Mouse (Mus musculus) adrenal gland (tissue): ENCODE results near the gene Gm13090.

Source experiments
- intact Hi-C: fragments of 180-260 bp; cut with DNase I; formaldehyde crosslinking; loops from one replicate; pipeline ENCODE4 v1.15.1; 2025

Gm13090 gene

DNA sequence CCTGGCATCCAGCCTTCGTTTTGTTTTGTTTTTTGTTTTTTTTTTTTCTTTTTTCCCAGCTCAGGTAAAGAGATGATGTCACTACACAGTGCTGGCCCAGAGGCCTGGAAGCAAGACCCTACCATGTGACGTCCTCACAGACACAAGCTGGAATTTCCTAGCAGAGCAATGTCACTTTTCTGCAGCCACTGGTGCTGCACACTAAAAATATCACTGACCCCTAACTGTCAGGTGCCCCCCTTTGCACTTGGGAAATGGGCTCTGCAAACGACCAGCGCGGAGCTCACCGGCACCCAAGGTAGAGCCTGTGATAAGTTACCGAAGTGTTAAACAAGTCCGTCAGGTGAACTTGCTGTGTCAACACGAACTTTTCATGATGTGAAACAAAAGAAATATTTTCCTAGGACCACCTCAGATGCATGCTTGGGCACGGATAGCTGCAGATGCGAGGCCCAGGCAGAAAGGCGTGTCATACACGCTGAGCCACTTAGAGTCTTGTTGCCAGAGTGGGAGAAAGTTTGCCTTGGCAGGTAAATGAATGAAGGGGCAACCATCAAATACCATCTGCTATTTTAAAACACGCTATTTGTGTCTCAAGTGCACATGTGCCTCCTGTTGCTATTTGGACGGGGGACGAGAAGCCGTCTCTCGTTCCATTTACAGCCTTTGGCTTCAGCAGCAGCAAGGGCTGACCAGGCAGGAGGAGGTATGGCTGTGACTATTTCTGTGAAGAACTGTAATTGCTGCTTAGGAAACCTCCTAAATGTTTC lies 7.1 kb downstream of the Gm13090 start:
- intact Hi-C loops: no loop called here

DNA sequence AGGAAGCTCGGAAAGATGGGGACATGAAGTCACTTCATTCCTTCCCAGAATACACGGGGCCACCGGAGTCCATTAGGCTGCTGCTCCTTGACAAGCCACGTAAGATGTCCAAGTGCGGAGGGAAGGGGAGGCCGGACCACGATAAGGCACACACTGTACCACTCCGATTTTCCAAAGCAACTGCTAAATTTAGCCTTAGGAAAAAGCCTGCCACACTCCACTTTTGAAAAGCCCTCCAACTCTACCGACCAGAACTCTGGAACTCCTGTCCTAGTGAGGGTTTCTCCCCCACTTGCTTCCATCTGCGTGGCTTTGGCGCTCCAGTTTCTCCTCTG lies 7.7 kb downstream of the Gm13090 start:
- intact Hi-C loops: no loop called here

- intact Hi-C loops: no loop called here
Observed at GRCm38 (mm10) chr4:151103646-151104045, 14.3 kb downstream of the Gm13090 start.

DNA sequence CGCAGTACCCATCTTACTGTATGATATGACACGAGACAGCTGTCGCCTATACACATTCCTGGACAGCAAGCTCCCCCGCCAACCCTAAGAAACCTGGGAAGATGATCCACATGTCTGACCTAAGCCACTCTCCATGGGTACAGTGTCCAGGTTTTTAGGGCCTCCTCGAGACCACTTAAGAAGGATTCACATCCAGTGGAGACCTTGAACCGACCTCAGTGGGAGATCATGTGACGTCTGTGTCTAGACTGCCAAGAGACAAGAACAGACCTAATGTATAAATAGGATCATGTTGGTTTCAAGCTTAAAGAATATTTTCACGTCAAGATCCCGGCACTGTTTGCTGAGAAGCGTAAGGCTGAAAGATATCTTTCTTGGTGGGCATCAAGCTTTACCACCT lies 14.8 kb downstream of the Gm13090 start:
- intact Hi-C loops: no loop called here

GRCm38 (mm10) chr4:151105886-151106285 lies 16.5 kb downstream of the Gm13090 start:
- intact Hi-C loops: no loop called here

GRCm38 (mm10) chr4:151106468-151106867 lies 17.1 kb downstream of the Gm13090 start:
- intact Hi-C loops: no loop called here

DNA sequence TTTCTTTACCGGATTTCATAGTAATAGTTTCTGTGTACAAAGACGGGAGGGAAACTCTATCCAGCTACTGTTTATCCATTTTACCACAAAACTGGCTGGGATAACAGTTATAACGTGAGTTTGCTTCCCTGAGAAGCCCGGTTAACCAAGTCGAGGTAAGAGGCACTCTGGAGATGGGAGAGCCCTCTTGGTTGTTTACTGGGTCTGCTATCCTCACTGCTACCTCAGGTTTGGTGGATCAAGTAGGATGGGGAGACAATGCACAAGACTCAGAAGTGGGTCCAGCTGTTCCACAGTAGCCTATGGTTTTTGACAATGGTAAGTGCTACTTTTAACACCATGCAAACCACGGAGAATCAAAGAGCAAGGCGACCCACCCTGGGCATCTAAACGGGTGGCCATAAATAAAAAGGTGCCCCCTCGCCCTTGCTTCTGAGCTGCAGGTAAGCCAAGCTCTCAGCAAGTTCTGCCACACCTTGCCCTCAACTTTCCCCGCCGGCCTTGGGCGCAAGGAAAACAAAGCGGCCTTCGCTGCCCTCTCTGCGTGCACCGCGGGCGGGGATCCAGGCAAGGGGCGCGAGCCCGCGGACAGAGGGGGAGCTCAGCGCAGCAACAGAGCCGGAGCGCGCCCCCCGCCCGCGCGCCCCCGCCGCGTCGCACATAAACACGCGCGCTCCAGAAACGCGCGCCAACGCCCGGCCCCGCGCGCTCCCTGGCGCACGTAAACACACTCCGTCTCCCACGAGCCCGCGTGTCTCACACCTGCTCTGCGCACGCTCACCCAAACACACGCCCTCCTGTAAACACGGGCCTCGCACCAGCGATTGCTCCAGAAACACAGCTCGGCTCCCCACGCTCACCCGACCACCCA lies 18.0 kb downstream of the Gm13090 start:
- intact Hi-C loops: no loop called here

GRCm38 (mm10) chr4:151108028-151108771 lies 18.8 kb downstream of the Gm13090 start:
- intact Hi-C loops: no loop called here

DNA sequence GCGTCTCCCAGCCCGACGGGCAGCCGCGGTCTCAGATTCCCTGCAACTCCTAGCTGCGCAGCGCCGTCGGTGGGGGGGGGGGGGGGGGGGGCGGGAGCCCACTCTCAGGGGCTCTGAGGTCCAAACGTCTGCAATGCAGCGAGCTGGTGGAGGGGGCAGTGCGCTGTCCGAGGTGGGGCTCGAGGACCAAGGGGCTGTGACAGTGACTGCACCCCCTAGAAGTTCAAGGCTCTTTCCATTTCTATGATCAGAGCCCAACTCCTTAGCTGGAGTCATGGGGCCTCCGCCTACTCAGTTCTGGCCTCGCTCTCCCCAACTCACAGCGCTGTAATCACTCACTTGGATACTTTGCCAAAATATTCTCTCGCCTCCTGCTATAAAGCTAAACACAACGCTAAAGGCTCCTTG lies 19.5 kb downstream of the Gm13090 start:
- intact Hi-C loops: no loop called here

GRCm38 (mm10) chr4:151111226-151111625 lies 21.9 kb downstream of the Gm13090 start:
- intact Hi-C loops: no loop called here

DNA sequence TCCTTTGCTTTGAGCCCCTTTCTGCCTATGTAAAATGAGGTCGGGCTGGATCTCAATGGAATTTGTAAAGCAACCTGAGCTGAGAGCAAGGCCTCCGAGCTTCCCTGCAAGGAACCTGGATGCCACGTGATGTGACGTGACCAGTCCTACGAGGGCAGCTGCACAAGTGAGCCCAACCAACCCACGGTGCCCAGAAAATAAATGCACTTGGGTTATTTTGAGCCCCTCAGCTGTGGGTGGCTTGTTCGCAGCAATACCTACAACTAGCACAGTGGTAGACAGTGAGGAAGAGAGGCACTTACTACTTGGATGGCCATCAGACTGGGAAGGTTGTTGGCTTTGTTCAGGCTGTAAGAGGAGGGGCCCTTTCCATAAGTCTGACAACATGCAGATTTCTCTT lies 25.2 kb downstream of the Gm13090 start:
- intact Hi-C loops: no loop called here

DNA sequence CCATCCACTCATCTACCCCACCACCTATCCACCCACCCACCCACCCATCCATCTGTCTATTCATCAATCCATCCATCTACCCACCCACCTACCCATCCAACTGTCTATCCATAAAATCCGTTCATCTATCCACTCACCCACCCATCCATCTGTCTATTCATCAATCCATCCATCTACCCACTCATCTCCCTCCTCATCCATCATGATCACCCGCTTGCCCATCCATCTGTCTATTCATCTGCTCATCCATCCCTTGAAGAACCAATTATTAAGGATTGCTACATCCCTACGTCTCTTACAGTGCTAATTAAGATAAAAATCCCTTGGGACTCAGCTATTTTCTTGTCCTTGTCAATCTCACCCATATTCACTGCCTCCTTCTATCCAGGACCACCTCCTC lies 29.5 kb downstream of the Gm13090 start:
- intact Hi-C loops: no loop called here

DNA sequence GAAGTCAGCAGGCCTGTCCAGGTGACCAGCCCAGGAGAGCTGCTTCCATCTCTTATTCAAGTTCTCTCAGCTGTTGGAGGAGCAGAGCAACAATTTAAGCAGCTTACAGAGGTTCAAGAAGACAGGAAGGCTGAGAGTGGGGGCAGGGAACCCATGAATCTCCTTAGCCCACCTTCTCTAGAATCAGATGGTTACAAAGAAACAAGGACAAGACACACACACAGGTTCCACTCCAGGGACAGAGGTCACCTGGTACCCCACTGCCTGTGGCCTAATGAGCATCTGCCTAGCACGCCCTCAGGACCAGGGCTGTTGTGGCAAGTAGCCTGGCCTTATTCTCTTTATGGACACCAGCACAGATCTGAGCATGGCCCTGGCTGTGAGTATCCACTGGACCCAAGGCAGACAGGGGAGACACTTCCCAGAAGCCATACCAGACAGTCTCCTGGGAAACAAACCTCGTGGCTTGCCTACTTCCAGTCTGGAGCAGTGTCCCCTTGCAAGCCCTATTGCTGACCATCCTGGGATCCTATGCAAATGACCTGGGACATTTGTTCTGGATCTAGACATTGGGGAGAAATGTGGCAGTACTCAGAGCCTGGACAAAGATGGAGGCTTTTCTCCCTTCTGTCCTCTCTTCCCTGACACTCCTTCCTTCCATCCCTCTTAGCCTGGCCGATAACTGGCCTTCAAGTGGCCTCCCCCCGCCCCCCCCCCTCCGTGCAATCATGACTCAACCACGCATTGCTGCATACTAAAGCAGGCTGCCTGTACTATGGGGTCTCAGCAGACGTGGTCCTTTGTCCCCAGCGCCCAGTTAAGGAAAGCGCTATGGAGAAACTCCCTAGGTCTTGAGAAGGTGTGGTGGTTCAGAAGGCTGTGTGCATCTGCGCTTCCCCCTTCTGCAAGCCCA lies 38.5 kb downstream of the Gm13090 start:
- intact Hi-C loops: no loop called here

- intact Hi-C loops: no loop called here
Observed at GRCm38 (mm10) chr4:151128641-151129541, 39.5 kb downstream of the Gm13090 start.

DNA sequence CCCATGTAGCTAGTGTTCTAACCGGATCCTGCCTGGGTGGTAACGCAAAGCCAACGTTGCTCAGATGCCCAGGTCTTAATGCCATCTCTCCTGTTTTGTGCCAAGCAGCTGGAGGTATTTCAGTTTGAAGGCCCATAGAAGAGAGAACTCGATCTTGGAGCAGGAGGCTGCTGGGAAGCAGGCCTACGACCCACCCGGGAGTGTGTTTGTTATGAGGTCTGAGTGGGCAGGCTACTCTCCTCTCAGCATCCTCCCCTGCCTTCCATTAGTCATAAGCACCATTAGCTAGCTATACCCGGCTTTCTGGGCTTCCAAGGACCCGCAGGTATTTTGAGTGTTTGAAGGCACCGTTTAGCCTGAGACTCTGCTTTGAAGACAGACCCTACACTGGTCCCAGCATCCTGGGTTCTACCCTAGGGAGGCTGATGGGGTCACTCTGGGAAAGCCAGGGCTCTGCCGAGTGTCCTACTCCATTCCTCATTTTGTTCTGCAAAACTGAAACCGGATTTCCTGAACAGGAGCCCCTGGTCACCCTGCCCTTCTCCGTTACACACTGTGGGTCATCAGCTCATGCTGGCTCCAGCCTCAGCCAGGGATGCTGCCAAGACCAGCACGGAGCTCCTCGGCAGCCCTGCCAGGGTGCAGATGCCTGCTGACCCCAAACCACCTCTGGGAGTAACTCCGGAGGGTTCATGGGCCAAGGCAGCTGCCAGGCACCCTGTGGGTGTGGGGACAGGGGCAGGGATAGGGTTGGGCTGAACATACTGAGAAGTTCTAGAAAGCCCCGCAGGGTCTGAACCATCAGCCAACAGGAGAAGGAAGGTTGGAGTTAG lies 40.6 kb downstream of the Gm13090 start:
- intact Hi-C loops: no loop called here

GRCm38 (mm10) chr4:151130756-151131490 lies 41.6 kb downstream of the Gm13090 start:
- intact Hi-C loops: no loop called here

GRCm38 (mm10) chr4:151132493-151132892 lies 43.1 kb downstream of the Gm13090 start:
- intact Hi-C loops: no loop called here

GRCm38 (mm10) chr4:151133760-151134159 lies 44.4 kb downstream of the Gm13090 start:
- intact Hi-C loops: no loop called here
